9 mouse cellular contexts compared by ENCODE assay signal in the genomic region with DNA sequence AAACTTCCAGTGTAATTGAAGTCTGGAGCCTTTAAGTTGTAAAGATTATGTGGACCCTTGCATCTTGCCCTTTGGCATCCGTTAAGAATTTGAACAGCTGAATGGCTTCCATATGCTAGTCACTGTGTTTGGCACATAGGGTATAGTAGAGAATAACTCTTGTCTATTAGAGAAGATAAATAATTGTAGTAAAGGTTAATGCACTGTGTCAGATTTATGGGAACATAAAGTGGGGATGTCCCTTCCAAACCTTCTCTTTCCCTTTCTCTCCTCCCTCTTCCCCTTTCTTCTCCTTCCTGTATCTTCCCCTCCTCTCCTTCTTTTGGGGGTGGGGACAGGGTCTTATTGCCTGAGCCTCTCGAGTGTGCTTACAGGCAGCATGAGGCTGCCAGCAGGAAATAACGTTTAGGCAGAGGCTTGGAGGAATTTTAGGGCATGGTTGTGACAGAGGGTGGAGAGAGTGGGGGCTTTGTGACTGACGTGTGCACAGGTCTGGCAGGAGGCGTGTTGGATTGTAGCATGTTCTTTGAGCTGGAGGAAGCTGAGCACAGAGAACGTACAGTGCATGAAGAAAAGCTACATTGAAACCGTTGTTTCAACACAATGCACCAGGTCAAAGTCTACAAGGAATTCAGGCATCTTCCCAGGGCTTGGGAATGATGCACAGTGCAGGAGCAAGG. TPM values are rescaled to one million over a fixed set of nuclear protein-coding genes. Genes with fewer than 3 reads are reported as not detected.
DNase-seq lines count a peak whose midpoint lies in the region; ATAC-seq and TF ChIP-seq lines count a peak whose summit lies in the region.
"Had no signal": no experiment of that assay in that cellular context is flagged by ENCODE, and none has a peak within 500 bp of the region (broad histone marks: within the 10 kb centered on the region; RNA-seq: fewer than 3 reads in every experiment).

No protein-coding gene starts in this region.

- H3K36me3 ChIP-seq in heart, embryonic 14.5 days (ENCODE audit: control insufficient read depth, insufficient read depth, low read length), result no peaks in the 10 kb centered on the region
- no peaks in the 10 kb centered on the region for H3K36me3 ChIP-seq in forebrain, postnatal 0 days (ENCODE audit: insufficient read depth)
- H3K36me3 ChIP-seq in liver, embryonic 13.5 days, result peaks cover 2% of the 10 kb centered on the region; the same call in 1 of the 2 replicates

- H3K27me3 ChIP-seq in heart, embryonic 14.5 days (ENCODE audit: control insufficient read depth, insufficient read depth, low read length), result no peaks in the 10 kb centered on the region
- H3K27me3 ChIP-seq in forebrain, postnatal 0 days (ENCODE audit: insufficient read depth, low read length), result no peaks in the 10 kb centered on the region
- no peaks in the 10 kb centered on the region for H3K27me3 ChIP-seq in liver, embryonic 13.5 days

- no peak for ATAC-seq in heart, embryonic 14.5 days (ENCODE audit: insufficient number of reproducible peaks, insufficient read depth, low FRiP score, low read depth)
- ATAC-seq in forebrain, postnatal 0 days, result peak; percentile 42; the same call in 1 of the 2 replicates
- peak; percentile 6; the same call in 1 of the 2 replicates for ATAC-seq in liver, embryonic 13.5 days (ENCODE audit: low read depth)

- H3K4me1 ChIP-seq in heart, embryonic 14.5 days (ENCODE audit: control insufficient read depth in 2 of 2, insufficient read depth in 2 of 2, low read length in 2 of 2), result peaks cover 38 to 61% of the 10 kb centered on the region in 2 experiments
- peaks cover 37% of the 10 kb centered on the region for H3K4me1 ChIP-seq in forebrain, postnatal 0 days (ENCODE audit: insufficient read depth)
- peaks cover 95% of the 10 kb centered on the region for H3K4me1 ChIP-seq in liver, embryonic 13.5 days (replicated peaks)

- no peak overlapping the region for H3K4me3 ChIP-seq in heart, embryonic 14.5 days (ENCODE audit: control insufficient read depth in 1 of 2, insufficient read depth in 1 of 2, low read depth in 1 of 2, low read length in 2 of 2)
- H3K4me3 ChIP-seq in forebrain, postnatal 0 days (ENCODE audit: low read depth, low read length), result no peak overlapping the region
- H3K4me3 ChIP-seq in liver, embryonic 13.5 days (replicated peaks), result no peak overlapping the region

- TF ChIP-seq POLR2A in brain, embryonic 14.5 days (IDR thresholded peaks at IDR 0.05; ENCODE audit: borderline replicate concordance, extremely low read depth, insufficient read depth, insufficient read length, poor library complexity, severe bottlenecking), result no peak

- no peaks in the 10 kb centered on the region for H3K9me3 ChIP-seq in heart, embryonic 14.5 days (ENCODE audit: control insufficient read depth, low read length)
- H3K9me3 ChIP-seq in forebrain, postnatal 0 days (ENCODE audit: low read length), result no peaks in the 10 kb centered on the region
- no peaks in the 10 kb centered on the region for H3K9me3 ChIP-seq in liver, embryonic 13.5 days (replicated peaks)

- 0 out of 2 replicates have a peak overlapping the region, but pooled peaks have one; percentile 1 for H3K4me2 ChIP-seq in heart, embryonic 14.5 days (ENCODE audit: low read length)
- no peak overlapping the region for H3K4me2 ChIP-seq in forebrain, postnatal 0 days (ENCODE audit: low read depth)
- peak overlapping the region; percentile 34 for H3K4me2 ChIP-seq in liver, embryonic 13.5 days

- peak overlapping the region; percentile 35 to 90 for H3K27ac ChIP-seq in heart, embryonic 14.5 days (replicated peaks in 1 of 2; ENCODE audit: control insufficient read depth in 1 of 2, insufficient read depth in 1 of 2, low read depth in 2 of 2, low read length in 2 of 2)
- H3K27ac ChIP-seq in forebrain, postnatal 0 days (ENCODE audit: low read depth, low read length), result peak overlapping the region; percentile 75
- H3K27ac ChIP-seq in liver, embryonic 13.5 days, result peak overlapping the region; percentile 76

- no peak for DNase-seq in heart, adult 11 months
- DNase-seq in brain, embryonic 14.5 days (ENCODE audit: low read depth), result peak; percentile 74
- DNase-seq in forebrain, postnatal 0 days, result peak; percentile 42
- no peak for DNase-seq in liver, embryonic 13.5 days
- DNase-seq in right cerebral cortex, postnatal 36 days (ENCODE audit: low spot score in 2 of 2), result no peak
- no peak for DNase-seq in right cerebral cortex, postnatal 10 days (ENCODE audit: low spot score in 2 of 2)
- DNase-seq in cerebellum, postnatal 25 days, result no peak
- DNase-seq: kidney, postnatal 25 days had no signal

- no peak for TF ChIP-seq CTCF in brain, embryonic 14.5 days (IDR thresholded peaks at IDR 0.05; ENCODE audit: borderline replicate concordance, extremely low read depth, insufficient read depth, insufficient read length)
- TF ChIP-seq CTCF in forebrain, postnatal 0 days (IDR thresholded peaks at IDR 0.05; ENCODE audit: low read depth), result no peak

- 36% methylated on average over 7 of the region's 7 CpGs for WGBS in heart, embryonic 14.5 days
- 12% methylated on average over 7 of the region's 7 CpGs for WGBS in forebrain, postnatal 0 days
- 40% methylated on average over 7 of the region's 7 CpGs for WGBS in liver, embryonic 13.5 days (ENCODE audit: insufficient replicate concordance)

- H3K9ac ChIP-seq in heart, embryonic 14.5 days (ENCODE audit: low read length), result no peak overlapping the region; the same call in 1 of the 2 replicates
- H3K9ac ChIP-seq in forebrain, postnatal 0 days, result peak overlapping the region; percentile 33
- H3K9ac ChIP-seq in liver, embryonic 13.5 days, result peak overlapping the region; percentile 33; the same call in 1 of the 2 replicates

RNA-seq across cellular contexts. Expression of a gene that starts 47.8 kb away (rescaled TPM):
- polyA plus RNA-seq in heart, embryonic 14.5 days (2014; fragmentation: Nextera tagmentation; extraction: Ambion mirVana), result 12.2 and 14.5 TPM in 2 replicates
- 15.5 and 18.2 TPM in 2 replicates for polyA plus RNA-seq in brain, embryonic 14.5 days (2012; rRNA removed)
- 16.6 and 28.4 TPM in 2 replicates for total RNA-seq in forebrain, postnatal 0 days (2014; rRNA removed)
- 5.9 and 8.1 TPM in 2 replicates for polyA plus RNA-seq in forebrain, postnatal 0 days (2015; fragmentation: Nextera tagmentation; extraction: Ambion mirVana)
- polyA plus RNA-seq in liver, embryonic 13.5 days (2015; fragmentation: Nextera tagmentation; extraction: Ambion mirVana), result 4.8 and 5.7 TPM in 2 replicates

Comparison
In these comparisons a context has a peak if more than half of its experiments do, and no peak if none do; other contexts are left out.
1. DNase-seq: peak in brain, embryonic 14.5 days (single experiment) and forebrain, postnatal 0 days (single experiment); none in heart, adult 11 months (single experiment), liver, embryonic 13.5 days (single experiment), right cerebral cortex, postnatal 36 days (0 of 2), right cerebral cortex, postnatal 10 days (0 of 2) and cerebellum, postnatal 25 days (0 of 2).
2. Peak in every context shown above with its lines, with median percentiles within 50 percentile points of each other: H3K27ac ChIP-seq.